Mouse (Mus musculus) thymus, postnatal 4 days (tissue): ENCODE results near the gene D6Ertd527e.

ENCODE experiments used
- DNase-seq: peaks from one replicate; pipeline ENCODE4 v3.0.0; 2021

The D6Ertd527e gene

DNA sequence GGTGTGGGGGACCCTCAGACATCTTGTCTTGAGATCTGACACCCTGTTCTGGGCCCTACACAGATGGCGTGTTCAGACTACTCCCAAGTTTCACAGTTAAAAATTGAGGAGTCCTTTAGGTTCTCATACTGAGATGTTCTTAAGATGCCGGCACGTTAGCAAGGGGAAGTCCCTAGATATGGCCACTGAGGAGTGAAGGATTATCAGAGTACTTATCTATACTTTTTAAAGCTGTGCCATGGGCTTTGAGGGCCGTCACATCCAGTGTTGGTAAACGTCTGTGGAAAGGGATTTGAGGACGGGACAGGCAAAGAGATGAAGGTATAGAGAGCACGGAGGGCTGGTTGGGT lies 48.7 kb downstream of the D6Ertd527e start:
- no peak for DNase-seq

DNA sequence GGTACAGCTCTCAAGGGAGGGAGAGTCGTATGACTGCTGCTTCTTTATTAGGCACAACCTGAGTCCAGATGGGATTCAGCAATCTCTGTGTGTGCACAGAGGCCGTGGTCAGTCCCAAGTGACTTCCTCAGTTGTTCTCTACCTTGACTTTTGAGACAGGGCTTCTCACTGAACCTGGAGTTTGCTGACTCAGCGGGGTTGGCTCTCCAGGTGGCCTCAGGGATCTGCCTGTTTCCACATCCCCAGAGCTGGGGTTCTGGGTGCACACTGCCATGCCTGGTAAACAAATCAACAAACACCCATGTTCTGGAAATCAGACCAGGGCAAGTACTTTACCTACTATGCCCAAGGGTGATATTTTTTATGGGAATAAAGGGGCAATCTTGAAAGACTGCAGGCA lies 49.3 kb downstream of the D6Ertd527e start:
- peak; percentile 44 for DNase-seq

DNA sequence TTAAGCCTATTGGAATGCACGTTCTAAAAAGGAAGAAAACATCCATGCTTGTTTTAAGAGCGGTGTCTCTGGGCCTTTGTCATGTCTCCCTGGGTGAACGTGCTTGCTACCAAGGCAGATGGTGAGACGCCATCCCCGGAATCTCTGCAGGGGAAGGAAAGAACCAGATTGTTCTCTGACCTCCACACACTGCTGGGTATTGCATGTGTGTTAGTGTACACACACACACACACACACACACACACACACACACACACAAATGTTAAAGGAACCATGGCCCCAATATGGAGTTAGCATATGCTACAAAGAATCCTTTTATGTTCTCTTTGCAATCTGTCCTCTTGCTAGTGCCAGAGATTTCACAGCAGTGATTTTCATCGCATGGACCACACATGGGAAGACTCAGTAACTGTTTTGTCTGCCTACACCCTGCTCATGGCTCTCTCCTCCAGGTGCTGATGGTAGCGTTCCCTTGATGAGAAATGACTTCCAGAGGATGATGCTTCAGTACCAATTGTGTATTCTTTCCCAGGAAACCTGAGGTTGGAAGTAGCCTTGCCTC lies 53.6 kb downstream of the D6Ertd527e start:
- no peak for DNase-seq

DNA sequence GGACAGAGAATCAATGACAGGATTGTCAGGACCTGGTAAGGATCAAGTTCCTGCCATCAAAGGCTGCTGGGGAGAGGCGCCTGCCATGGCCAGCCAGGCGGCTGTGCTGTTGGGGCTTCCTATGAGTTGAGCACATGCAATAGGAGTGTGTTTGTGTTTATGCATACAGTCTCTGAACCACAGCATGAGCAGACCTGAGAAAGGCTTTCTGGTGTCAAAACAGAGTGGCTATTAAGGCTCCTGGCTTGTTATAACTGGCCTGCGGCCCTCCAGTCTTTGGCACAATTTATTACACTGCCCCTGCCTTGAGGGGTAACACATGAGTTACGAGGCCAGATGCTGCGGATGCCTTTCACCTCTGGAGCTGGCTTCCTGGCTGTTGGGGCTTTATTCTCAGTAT lies 55.6 kb downstream of the D6Ertd527e start:
- DNase-seq = no peak

DNA sequence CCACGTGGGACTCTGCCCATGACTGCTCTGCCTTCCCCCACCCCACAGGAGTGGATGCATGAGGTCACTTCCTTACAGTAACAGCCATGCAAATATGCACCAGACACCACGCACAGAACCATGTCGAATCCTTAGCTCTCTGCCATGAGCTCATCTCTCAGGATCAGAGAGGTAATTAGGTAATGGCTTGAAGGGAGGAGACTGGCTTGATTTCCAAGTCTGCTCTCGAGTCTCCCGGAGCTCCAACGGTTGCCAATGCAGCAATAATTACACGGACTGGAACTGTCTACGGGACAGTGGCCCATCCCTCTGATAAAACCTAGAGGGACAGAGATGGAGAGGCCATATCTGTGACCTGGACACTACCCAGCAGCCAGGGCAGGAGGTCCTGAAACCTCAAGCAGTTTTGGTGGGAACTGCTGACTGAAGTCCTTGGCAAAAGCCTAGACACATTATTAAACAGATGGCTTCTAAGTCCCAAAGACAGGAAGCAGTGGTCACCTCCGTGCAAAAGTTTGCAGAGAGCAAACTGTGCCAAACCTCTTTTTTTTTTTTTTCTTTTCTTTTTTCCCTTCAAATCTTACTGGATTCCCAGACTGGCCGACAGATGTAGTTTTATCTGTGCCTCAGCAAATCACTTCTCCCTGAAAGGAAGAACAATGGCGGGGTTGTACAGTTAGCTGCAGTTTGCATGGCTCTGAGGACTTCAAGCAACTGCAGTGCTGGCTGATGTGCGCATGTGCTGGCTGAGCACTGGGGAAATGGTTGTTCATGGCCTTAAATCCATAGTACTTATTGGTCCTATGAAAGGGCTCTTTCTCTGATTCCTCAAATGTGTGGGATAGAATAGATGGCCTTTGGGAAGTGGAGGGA lies 57.1 kb downstream of the D6Ertd527e start:
- DNase-seq = no peak
